ENCODE assay signal across 8 mouse cellular contexts in the genomic region with DNA sequence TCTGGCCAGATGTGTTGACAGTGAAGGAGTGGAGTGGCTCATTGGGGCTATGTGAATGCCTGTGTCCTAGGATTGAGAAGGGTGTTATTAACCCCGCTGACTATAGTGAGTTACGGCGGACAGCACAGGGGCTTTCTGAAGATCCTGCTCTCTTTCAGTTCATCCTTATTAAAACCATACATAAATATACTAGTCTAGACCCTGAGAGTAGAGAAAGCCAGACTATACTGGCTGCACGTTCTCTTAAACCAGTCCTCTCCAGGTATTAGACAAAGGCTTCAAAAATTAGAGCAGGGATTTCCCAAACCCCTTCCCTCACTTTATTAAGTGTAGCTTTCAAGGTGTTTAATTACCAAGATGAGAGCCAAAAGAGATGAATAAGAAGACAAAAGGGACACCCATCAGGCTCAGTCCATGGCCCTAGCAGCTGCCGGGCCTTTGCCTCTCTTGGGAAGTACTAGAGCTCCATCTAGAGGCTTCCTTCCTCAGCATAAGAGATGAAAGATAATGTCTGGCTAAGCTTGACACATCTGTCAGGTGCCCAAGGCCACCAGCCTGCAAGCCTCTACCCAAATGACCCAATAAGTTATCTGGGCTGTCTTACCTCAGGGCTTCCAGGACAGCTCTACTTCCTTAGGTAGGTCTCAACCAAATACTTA. TPM values are rescaled to one million over a fixed set of nuclear protein-coding genes. Genes with fewer than 3 reads are reported as not detected.
DNase-seq lines count a peak whose midpoint lies in the region; ATAC-seq lines count a peak whose summit lies in the region.

No protein-coding gene starts in this region.

- intact Hi-C loops in left cerebral cortex, postnatal 25 days (cut with DNase I): loop anchor here (1.0 to 10.0 kb wide), 3 partner anchors 83 to 297 kb away; no protein-coding TSS in a partner anchor

- H3K4me2 ChIP-seq in forebrain, embryonic 13.5 days: no peak overlapping the region
- H3K4me2 ChIP-seq in midbrain, embryonic 14.5 days (ENCODE audit: low read length): no peak overlapping the region

- H3K9me3 ChIP-seq in forebrain, embryonic 13.5 days (replicated peaks): no peaks in the 10 kb centered on the region
- no peaks in the 10 kb centered on the region for H3K9me3 ChIP-seq in midbrain, embryonic 14.5 days (ENCODE audit: control insufficient read depth, low read length)

- no peaks in the 10 kb centered on the region for H3K36me3 ChIP-seq in forebrain, embryonic 13.5 days (ENCODE audit: poor library complexity, severe bottlenecking)
- H3K36me3 ChIP-seq in midbrain, embryonic 14.5 days (ENCODE audit: control insufficient read depth, insufficient read depth, low read length): no peaks in the 10 kb centered on the region

- H3K27me3 ChIP-seq in forebrain, embryonic 13.5 days: peaks cover 7% of the 10 kb centered on the region; the same call in 1 of the 2 replicates
- H3K27me3 ChIP-seq in midbrain, embryonic 14.5 days (ENCODE audit: control insufficient read depth, insufficient read depth, low read length): no peaks in the 10 kb centered on the region

- 60% methylated on average over 5 of the region's 5 CpGs for WGBS in forebrain, embryonic 13.5 days
- WGBS in midbrain, embryonic 14.5 days: 63% methylated on average over 5 of the region's 5 CpGs

- H3K27ac ChIP-seq in forebrain, embryonic 13.5 days: no peak overlapping the region
- no peak overlapping the region for H3K27ac ChIP-seq in midbrain, embryonic 14.5 days (replicated peaks; ENCODE audit: low read depth, low read length)

- H3K4me1 ChIP-seq in forebrain, embryonic 13.5 days: no peaks in the 10 kb centered on the region
- no peaks in the 10 kb centered on the region for H3K4me1 ChIP-seq in midbrain, embryonic 14.5 days (ENCODE audit: control insufficient read depth, insufficient read depth, low read length)

- H3K9ac ChIP-seq in forebrain, embryonic 13.5 days: no peak overlapping the region
- no peak overlapping the region for H3K9ac ChIP-seq in midbrain, embryonic 14.5 days (replicated peaks; ENCODE audit: low read length)

- no peak overlapping the region for H3K4me3 ChIP-seq in forebrain, embryonic 13.5 days
- H3K4me3 ChIP-seq in midbrain, embryonic 14.5 days (replicated peaks; ENCODE audit: low read depth, low read length): no peak overlapping the region

- ATAC-seq in forebrain, embryonic 13.5 days: peak; percentile 83
- peak; percentile 48; the same call in 1 of the 2 replicates for ATAC-seq in midbrain, embryonic 14.5 days (ENCODE audit: low FRiP score, low TSS enrichment)

- peak; percentile 22 for DNase-seq in gastrocnemius, adult 18-20 months (ENCODE audit: low spot score)
- no peak for DNase-seq in gastrocnemius, postnatal 25 days
- peak; percentile 14 for DNase-seq in adrenal gland, adult 8-10 months
- peak; percentile 10 for DNase-seq in kidney, adult 11 months
- DNase-seq in left cerebral cortex, postnatal 25 days (ENCODE audit: low spot score in 2 of 2): peak; percentile 45 to 67
- peak; percentile 87 for DNase-seq in midbrain, embryonic 14.5 days
- peak; percentile 39 for DNase-seq in thymus, postnatal 0 days (ENCODE audit: low spot score)

RNA-seq across cellular contexts. Expression of gene Ireb2, which starts 42.0 kb away (rescaled TPM):
- 10 to 100 TPM; 16.6 to 17.7 TPM for total RNA-seq in gastrocnemius, adult 18-20 months (2021)
- total RNA-seq in gastrocnemius, postnatal 25 days (2021): 10 to 100 TPM; 21.7 to 22.1 TPM
- total RNA-seq in adrenal gland, adult 8-10 months (2022): 10 to 100 TPM; 44.2 to 48.8 (median 47.7) TPM
- 46.2 and 51.2 TPM in 2 replicates for polyA plus RNA-seq in forebrain, embryonic 13.5 days (2015; fragmentation: Nextera tagmentation; extraction: Ambion mirVana)
- 10 to 100 TPM; 53.4 to 54.9 TPM for total RNA-seq in left cerebral cortex, postnatal 25 days (2021)
- 40.2 and 62.3 TPM in 2 replicates for polyA plus RNA-seq in midbrain, embryonic 14.5 days (2014; fragmentation: Nextera tagmentation; extraction: Ambion mirVana)
- 20.7 and 20.8 TPM in 2 replicates for polyA plus RNA-seq in thymus, postnatal 0 days (2015; fragmentation: Nextera tagmentation; extraction: Ambion mirVana)

RNA-seq across cellular contexts. Expression of gene Crabp1, which starts 57.0 kb away (rescaled TPM):
- total RNA-seq in gastrocnemius, adult 18-20 months (2021): under 1 TPM; 0.80 to 0.88 TPM
- total RNA-seq in gastrocnemius, postnatal 25 days (2021): under 1 TPM in 1 of 2 experiments, not detected in 1; 0.49 TPM
- 10 to 100 TPM; 11.0 to 25.5 (median 15.2) TPM for total RNA-seq in adrenal gland, adult 8-10 months (2022)
- polyA plus RNA-seq in forebrain, embryonic 13.5 days (2015; fragmentation: Nextera tagmentation; extraction: Ambion mirVana): 34.3 and 44.4 TPM in 2 replicates
- total RNA-seq in left cerebral cortex, postnatal 25 days (2021): 1 to 10 TPM; 1.7 to 3.4 TPM
- 34.8 and 35.1 TPM in 2 replicates for polyA plus RNA-seq in midbrain, embryonic 14.5 days (2014; fragmentation: Nextera tagmentation; extraction: Ambion mirVana)
- 7.8 and 8.1 TPM in 2 replicates for polyA plus RNA-seq in thymus, postnatal 0 days (2015; fragmentation: Nextera tagmentation; extraction: Ambion mirVana)
